Mouse (Mus musculus) G1E (cell line): ENCODE measurements around the gene Myadm.

Source experiments
- CTCF ChIP-seq: IDR thresholded peaks from 2 replicates; pipeline ENCODE4 v1.5.1; 2012; ENCODE audit warnings: low read depth, low read length, inconsistent platforms, mixed read lengths
- GATA1 ChIP-seq: IDR thresholded peaks from 2 replicates; pipeline ENCODE4 v1.6.1; 2012; ENCODE audit warnings: borderline replicate concordance, low read length, inconsistent platforms, mixed read lengths
- GATA2 ChIP-seq: IDR thresholded peaks from 2 replicates; pipeline ENCODE4 v1.6.1; 2012; ENCODE audit warnings: low read depth, low read length, inconsistent platforms, borderline replicate concordance

DNA sequence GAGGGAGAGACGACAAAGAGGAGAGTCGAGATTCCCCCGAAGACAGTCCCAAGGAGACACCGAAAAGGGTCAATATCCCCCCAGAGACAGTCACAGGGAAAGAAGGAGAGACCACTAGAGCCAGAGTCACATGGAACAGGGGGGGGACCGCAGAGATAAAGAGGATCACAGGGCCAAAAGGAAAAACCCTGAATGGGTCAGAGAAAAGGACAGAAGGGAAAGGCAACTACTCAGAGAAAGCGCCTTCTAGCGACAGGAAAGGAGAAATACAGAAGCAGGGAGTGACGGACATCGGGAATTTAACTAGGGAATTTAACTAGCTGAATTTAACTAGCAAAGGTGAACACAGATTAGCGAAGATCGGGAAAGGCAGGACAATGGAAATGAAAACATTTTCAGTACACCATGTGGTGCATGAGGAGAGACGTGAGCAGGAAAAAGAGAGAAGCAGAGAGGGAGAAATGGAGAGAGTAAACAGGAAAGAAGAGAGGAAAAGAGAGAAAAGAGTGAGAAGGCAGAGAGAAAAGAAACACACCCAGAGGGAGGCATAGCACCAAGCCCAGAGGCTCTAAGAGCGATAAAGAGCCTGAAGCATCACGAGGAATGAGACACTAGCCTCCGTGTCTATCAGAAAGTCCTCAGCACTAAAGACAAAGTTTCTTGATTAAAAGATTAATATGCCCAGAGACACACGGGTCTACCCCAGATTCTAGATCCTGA is 13.8 kb downstream of the Myadm start:
- TF ChIP-seq CTCF (no peak), GATA2 (no peak), GATA1 (no peak)
